Mouse (Mus musculus): Measurements from ENCODE around the gene Pusl1.

DNA sequence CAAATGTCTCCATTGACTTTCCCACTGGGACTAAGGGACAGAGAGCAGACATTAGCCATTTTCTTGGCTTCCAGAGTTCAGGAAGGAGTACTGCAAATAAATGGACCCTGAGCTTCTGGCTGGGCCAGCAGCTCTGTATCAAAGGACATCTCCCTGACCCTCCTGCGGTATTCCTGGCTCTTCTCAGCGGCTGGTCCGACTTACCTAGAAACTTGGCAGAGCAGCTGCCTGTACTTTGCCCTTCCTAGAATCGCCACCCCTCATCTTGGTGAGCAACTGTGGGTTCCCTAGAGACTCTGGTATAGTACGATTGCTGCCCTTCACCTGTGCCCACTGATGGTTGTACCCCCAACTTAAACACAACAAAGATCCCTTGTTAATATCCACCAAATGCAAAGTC is 48.4 kb downstream of the Pusl1 start:
- TF ChIP-seq CTCF (IDR thresholded peaks at IDR 0.05; ENCODE audit: low read depth) (no peak), EP300 (IDR thresholded peaks at IDR 0.05; ENCODE audit: low read depth) (no peak)
